Mouse (Mus musculus): ENCODE measurements around the gene Slc25a13.
A peak's percentile ranks its signal among the peaks of the same experiment; 100 is the strongest.

The Slc25a13 gene

DNA sequence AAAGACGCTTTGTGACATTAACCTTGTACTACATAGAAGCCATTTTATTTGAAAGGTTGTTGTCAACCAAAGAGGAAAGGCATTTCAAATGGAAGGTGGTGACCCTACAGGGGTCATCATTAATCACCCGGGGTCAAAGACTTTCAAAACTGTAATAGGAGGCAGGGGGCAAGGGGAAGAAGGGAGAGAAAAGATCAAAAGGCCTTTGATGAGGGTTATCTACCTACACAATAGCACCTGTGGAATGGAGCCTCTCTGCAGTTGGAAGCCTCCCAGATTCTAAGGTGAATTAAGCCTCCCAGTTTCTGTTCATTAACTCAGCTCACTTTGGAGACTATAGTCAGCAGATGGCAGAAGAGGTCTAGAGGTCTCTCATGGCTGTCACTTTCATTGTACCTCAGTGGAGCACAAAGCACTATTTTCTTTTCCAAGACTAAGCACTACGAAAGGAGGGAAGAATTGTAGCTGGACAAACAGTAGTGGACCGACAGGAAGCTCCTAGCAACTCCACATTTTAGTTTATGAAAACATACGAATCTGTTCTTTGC is 109.5 kb downstream of the Slc25a13 start:
- no peak for DNase-seq

DNA sequence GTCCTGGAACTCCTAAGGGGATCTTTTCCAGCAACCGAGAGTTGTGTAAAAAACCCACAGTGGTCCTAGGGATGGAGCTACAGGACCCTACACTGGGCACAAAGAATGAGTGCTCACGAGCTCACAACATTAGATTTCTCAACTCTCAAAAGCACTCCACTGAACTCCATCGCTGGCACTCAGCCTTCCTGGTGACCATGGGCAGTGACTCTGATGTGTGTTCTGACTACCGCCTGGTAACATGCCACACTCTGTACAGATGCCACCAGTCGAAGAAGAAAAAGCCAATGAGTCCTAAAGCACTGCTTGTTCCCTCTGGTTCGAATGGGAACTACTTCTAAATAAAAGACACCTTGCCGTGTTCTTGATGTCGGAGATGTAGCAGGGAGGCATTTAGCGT is 111.4 kb downstream of the Slc25a13 start:
- peak in 1 of 2 experiments; percentile 13 for DNase-seq

DNA sequence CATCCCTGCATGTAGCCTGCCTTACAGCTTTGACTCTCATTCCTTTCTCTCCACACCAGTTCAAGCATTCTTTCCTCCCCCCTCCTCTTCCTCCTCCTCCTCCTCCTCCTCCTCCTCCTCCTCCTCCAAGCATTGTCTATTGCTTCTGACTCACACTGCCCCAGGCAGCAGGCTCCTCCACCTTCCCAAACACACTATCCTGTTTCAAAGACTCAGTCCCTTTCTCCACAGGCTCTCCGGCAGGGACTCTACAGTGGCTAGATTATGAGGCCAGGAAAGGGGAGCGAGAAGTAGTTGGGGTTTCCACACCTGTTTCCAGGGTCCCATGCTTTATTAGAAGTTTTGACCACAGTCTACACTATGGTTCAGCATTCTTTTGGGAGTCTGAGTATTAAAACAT is 113.5 kb downstream of the Slc25a13 start:
- no peak for DNase-seq

DNA sequence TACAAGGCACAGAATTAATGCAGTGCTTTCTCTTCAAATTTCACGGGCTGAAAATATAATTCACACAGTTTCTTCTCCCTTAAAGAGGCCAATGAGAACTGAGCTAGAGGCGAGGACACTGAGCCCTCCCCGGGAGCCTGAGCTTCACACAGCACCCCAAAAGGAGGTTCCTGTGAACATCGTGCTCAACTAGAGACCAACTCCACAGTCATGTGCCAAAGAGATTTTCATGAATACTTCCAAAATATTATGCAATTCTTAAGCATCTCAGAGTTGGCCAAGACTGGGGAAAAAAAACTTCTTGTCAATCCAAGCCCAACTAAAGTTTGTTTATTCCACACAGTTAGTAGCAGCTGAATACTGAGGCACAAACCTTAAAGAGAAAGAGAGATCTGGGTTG is 115.4 kb downstream of the Slc25a13 start:
- peak in 1 of 2 experiments; percentile 8 for DNase-seq

DNA sequence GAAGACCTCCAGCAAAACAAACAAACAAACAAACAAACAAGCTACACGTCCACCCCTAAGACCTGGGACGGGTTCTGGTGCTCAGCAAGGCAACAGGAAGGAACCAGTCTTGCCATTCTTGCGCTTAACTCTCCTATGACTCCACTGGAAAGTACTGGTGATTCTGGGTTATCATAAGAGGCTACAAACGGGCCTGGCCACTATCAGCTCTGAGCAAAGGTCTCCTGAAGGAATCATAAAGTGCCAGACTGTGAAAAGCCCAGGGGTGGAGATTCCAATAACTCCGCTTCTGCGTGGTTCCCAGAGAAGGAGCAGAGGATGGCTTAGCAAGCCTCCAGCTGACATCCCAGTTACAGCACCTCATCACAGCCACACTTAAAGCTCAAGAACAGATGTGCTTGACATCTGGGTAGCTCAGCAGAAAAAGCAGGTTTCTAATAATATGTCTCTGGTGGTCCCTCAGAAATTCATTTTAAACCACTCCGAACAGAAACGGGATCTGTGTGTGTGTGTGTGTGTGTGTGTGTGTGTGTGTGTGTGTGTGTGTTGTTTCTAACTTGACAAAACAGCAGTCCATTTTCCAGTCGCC is 116.0 kb downstream of the Slc25a13 start:
- DNase-seq: peak in 1 of 2 experiments; percentile 12

DNA sequence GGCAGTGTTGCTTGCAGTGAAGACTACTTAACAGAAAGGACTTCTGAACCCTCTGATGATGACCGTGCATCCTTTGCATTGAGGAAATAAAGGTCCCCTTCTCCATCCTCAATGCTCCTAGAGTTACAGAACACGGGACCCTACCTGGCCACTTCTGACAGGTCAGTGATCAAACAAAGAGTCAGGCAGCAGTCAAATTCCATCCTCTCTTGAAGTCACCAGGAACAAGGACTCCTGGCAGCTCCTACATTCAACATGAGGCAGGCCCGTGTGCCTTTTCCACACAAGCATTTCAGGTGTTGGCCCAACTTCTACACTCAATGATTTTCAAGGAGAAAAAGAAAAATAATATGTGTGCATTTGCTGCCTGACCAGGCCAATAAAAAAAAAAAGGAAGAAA is 123.0 kb downstream of the Slc25a13 start:
- no peak for DNase-seq

DNA sequence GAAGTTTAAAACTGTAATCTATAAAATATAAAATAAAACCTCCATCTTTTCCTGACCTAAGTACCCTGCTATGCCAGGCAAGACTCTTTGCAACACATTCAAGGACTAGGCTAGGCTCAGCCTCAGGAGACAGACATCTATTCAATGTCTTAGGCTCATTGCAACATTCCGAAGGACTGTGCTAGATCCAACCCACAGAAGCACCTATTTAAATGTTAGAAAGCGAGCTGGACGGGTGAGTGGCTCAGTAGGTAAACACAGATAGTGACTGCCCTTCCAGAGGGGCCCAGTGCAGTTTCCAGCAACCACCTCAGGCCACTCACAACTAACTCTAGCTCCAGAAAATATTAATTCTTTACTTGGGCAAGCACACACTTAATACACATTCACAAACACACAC is 123.5 kb downstream of the Slc25a13 start:
- no peak for DNase-seq

DNA sequence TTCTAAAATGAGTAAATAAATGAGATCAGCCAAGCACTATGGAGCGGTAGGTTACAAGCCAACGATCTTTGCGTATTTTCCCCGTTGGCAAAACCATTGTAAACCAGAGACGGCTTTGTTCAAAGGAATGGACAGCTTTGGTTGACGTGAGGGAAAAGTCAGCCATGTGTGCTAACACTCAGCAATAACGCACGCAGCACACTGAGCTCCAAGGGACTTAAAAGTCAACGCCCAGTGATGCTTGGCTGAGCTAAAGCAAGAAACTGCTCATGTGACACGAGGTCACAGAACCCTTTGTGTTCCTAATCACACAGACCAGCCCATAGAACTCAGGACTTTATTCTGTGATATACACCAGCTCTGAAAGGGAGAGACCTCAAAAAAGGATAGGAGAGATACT is 124.5 kb downstream of the Slc25a13 start:
- no peak for DNase-seq

DNA sequence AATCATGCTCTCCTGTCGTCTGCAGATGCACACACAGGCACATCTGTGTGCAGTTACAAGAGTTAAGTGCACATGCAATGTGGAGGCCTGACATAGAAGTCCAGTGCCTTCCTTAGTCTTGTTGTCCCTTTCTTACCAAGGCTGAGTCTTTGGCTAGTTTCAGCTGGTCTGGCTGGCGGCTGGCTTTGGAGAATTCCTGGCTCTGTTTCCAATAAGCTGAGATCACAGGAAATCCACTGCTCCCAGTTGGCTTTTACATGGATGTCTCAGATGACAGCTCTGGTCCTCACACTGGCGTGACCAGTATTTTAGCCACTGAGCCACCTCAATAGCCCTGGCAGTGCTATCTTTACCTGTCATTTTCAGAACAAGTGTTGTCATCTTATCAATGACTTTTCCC is 126.0 kb downstream of the Slc25a13 start:
- DNase-seq: no peak

DNA sequence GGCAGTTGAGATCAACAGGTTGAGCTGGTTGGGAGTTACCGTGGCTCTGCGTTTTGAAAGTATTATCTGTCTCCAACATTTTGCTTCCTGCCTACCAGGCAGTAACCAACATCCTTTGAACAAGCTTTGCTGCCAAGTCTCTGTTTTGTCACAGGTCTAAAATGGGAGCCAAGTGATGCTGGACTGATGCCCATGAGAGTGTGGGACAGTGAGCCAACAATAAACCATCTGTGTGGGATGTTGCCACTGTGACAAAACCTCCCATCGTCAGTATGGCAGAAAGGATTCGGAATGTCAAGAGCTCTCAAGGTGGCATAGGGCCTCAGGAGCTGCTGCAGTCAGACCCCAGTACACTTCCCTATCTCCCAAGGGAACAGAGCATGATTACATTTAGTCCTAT is 128.8 kb downstream of the Slc25a13 start:
- DNase-seq: peak; percentile 5 to 6

DNA sequence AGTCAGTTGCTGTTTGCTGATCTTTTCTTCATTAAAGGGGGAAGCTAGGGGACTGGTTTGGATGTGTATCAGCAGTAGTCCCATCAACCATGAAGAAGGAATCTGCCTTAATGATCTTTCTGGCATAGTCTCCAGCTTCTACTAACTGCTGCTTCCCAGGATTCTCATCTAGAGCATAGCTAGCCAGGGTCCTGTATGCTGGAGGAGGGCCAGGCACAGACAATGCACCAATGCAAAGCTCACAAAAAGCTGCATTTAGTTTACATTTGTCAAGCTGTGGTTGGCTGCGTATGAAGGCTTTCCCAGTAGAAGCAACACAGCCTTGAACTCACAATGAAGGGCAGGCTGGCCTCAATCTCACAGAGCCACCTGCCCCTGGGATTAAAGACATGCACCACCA is 136.5 kb downstream of the Slc25a13 start:
- no peak for DNase-seq

DNA sequence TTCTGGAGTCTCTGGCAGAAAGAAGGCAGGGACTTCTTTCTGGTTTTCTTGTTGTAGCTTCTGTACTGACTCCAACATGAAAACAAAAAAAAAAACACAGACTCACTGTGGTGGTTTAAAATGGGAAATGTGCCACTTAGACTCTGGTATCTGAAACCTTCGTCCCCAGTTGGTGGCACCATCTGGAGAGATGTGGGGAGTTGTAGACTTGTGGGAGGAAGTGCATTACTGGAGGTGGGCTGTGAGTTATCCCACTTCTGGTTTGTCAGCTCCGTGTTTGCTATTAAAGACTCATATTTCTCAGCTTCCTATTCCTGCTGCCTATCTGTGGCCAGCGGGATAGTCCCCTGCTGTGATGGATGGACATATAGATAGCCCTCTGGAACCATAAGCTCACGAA is 139.7 kb downstream of the Slc25a13 start:
- no peak for DNase-seq

DNA sequence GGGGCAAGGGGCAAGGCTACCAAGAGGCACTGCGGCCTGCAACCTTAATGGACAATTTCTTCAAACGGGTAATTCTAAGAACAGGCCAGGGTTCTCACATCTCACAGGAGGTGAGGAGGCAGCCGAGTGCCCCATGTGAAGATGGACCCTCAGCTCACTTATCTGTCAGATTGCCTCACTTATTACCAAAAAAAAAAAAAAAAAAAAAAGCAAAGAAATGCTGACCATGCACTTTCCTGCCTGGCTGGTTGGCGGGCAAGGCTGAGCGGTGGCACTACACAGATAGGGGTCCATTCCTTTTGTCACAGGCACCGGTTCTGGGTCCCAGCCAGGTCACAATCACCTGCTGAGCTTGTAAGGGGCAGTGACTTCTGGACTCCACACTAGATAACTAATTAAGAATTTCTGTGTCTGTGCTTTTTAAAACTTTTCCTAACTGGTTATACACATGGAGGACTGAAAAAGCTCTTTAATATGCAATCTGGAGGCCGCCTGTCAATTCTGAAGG is 141.0 kb downstream of the Slc25a13 start:
- DNase-seq: no peak

DNA sequence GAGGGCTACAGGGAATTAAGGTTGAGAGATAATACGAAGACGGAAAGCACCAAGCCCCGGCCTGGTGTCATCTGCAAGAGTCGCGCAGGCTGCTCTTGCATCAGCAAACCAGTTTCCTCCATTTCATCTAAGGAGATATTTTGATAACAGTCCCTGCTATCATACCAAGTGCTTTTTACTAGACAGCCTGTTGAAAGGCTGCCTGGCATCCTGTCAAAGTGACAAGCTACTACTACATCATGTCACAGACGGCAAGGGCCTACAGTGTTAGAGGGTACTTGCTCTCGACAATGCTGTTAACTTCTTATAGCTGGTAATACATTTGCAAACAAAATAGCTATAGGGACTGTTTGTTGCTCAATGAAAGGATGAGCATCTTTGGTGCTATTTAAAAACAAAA is 145.9 kb downstream of the Slc25a13 start:
- no peak for DNase-seq

DNA sequence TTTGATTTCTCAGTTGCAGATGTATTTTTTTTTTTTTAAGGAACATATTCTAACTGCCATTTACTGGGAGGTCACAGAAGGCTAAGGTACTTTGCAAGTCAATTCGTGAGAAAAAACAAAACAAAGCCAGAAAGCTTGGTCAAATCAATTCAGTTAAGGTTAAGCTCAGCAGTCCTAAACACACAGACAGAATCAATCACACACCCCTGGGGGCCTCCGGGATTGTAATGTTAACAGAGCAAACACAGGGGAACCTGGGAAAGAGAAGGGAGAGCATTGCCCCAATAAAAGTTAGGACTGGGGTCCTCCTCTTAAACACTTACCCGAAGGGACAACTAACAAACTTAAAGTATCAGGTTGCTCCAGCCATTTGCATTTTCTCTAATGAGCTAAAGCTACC is 147.0 kb downstream of the Slc25a13 start:
- no peak for DNase-seq

DNA sequence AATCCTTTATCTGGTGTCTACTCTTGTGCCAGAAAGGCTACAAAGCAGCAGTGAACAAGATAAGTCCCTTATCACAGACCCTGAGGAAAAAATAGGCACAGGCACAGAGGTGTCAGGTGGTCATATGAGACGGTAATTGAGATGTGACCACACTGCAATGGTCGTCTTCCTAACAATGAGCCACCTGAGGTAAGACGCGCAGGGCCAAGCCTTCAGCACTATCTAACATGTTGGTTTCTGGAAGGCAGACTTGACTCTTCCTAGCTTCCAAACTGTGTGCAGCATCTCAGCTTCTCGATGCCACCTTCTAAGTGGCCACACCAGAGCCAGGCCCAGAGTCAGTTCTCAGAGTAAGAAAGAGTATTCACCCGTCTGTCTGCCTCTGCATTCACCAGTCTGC is 149.8 kb downstream of the Slc25a13 start:
- no peak for DNase-seq

DNA sequence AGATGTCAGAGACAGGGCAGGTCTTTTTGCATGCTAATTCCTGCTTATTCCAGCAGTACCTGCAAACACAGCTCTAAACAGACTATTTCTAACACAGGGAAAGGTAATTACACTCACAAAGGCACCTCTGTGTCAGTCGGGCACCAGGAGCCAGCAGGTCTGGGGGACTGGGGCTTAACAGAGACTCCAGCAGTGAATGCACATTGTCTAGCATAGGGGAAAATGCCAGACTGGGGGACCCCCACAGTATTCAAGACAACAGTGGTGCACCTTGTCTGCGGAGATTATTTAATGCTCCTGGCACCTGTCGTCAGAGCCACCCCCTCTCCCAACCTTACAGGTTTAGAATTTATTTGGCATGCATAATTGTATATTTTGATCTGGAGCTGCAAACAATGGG is 158.4 kb downstream of the Slc25a13 start:
- no peak for DNase-seq

DNA sequence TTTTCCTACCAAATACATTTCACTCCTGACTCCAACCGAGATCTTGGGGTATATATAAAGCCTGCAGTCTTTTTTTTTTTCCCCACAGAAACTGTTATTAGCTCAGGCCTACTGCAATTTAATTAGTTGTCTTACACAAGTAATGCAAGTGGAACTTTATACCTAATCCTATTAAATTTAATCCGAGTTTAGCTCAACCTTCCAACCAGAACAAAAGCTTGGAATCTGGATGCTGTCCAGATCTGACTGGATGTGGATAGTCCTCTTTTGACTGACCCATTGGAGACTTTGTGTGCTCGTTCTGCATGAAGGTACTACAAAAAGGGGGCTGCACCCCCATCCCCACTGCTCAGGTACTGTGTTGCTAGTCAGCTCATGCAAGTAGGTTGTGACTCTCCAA is 163.0 kb downstream of the Slc25a13 start:
- no peak for DNase-seq

DNA sequence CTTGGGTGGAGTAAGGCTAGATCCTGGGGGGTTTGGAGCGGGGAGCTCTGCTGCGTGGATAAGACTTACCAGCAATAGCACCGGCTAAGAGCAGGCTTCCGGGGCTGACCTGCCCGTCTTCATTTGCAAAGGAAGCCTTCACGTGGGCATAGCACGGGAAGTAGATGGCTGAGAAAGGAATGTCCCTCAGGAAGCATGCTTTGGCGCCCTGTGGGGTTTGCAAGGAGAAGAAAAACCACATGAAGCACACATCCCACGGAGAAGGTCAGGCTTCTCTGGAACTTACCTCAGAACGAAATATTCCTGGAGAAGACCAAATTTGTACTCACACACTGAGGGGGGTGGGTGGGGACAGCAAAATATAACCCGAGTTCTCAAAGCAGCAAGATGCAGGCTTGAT is 164.3 kb downstream of the Slc25a13 start:
- no peak for DNase-seq

DNA sequence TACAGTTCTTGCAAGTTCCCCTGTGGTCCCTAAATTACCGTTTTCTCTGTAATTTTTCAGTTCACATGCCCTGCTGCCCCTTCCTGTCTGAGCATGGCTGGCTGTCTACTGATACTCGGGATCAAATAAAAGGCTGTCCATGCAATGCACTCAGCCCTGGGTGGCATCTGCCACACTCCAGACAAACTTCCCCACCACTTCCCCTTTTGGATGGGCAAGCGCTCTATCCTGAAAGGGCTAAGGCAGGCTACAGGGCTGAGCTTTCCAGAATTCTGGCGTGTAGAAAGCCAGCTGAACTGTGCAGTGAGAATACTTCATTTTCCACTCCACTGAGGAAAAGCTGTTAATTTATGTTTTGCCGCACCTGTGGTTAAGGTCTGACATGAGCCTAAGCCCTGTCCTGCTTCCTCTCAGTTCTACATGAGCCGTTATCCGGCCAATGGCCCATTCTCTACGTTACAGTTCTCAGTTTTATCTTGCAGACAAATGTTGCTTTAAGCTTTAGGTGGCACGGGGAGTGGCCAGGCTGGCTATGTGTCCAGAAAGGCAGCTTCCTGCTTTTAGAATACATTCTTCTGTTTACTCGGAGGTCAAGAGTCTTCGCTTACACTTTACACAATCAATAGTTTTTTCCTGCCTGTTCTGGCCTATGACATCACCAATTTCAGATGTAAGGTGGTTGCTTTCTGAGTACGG is 170.1 kb downstream of the Slc25a13 start:
- DNase-seq: no peak

DNA sequence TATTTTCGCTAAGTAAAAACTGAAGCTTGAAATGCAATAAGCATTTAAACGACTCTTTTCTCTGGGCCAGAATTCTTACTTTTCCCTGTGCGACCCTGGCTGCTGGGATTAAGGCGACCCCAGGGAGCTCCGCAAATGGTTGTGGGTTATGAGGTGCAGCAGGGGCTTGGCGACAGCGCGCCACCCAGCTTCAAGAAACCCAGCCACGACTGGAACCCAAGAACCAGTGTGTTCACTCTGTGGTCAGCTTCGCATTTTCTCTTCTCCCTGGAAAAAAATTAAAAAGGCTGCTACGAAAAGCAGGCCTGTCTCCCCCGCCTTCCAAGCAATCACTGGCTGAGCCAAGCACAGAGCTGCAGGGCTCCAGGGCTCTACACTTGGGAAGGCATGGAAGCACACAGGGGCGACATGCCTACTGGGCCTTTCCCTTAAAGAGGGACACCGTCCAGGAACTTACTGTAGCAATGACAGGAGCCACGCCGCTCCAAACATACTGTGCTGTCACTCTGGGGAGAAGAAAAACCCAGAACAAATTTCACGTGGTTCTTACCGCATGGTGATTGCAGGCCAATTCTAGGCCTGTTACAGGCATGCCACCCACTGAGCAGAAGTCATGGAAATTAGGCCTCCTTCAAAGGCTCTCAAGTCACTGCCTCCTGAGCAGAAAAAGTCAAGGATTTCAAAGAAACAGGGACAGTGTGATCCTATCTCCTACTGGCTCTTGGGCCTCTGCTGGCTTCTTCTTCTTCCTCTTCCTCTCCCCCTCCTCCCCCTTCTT is 178.0 kb downstream of the Slc25a13 start:
- DNase-seq: no peak

DNA sequence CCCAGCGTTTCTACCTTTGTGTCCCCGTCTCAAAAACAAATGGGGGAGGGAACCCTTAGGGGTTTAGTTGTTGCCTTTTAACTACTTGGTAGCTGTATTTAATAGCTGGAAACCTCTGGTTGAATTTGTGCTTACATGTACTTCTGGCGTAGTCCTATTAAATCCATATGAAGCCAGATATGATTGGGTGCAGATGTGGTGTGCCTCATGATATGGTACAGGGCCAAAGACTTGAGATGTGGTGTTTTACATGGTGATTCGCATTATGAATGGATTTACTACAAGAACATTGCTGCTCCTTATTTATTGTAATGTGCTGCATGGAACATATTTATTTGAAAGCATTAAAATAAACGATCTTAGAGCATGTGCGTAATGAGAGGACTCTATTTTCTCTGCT is 189.3 kb downstream of the Slc25a13 start:
- no peak for DNase-seq

DNA sequence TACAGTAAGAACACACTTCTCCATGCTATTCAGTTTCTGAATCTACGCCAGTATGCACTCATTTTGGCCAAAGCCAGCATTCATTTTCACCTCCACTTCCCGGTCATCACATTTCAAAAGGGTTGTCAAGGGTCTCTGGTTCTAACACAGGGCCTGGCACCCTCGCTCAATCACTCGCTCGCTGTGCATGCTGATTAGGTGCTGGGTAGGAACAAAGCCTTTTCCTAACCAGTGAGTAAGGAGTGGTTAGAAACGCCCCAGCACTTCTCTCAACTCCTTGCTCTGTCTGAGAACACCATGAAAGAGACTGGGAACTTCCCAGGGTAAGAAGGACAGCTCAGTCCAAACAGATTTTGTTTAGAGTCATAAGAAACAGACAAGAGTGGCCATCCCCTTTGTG is 193.0 kb downstream of the Slc25a13 start:
- DNase-seq: no peak

DNA sequence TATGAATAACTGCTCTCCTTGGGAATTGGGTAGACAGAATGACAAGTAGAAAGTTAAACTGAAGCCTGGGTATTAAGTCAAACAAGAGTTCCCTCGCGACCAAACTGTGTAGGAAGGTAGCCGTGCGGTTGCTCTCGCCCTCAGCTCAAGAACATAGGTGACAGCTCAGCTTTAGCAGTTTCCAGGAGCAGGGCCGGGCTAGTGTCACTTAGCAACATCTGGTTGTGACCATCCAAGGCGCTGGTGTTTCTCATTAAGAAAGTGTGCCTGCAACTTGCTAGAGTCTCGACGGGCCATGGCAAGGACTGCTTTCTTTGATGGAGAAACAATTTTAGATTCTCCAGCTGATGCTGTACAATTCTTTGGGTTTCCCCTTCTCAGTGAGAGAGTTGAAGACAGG is 200.0 kb downstream of the Slc25a13 start:
- DNase-seq: no peak

Data from lung, adult 18-20 months (tissue).